Comparison of ENCODE assay signal across 8 mouse cellular contexts in genomic region chr7:3617242-3617995, GRCm38 (mm10). TPM values are rescaled to one million over a fixed set of nuclear protein-coding genes. Genes with fewer than 3 reads are reported as not detected.
DNase-seq lines count a peak whose midpoint lies in the region; ATAC-seq and TF ChIP-seq lines count a peak whose summit lies in the region.

Gene Ndufa3 (plus strand): TSS chr7:3617373.

- DNase-seq in brain, adult 2 months (ENCODE audit: low read depth, low spot score) = peak; percentile 98
- peak; percentile 96 for DNase-seq in heart, embryonic 10.5 days (ENCODE audit: low spot score)
- DNase-seq in liver = peak; percentile 91
- peak; percentile 83 to 89 for DNase-seq in spleen, postnatal 4 days (ENCODE audit: low spot score in 2 of 2)

- H3K36me3 ChIP-seq in C2C12 (ENCODE audit: control insufficient read depth, insufficient read depth) = peaks cover 5% of the 10 kb centered on the region
- H3K36me3 ChIP-seq in heart, embryonic 10.5 days = peaks cover 29% of the 10 kb centered on the region
- peaks cover 37% of the 10 kb centered on the region for H3K36me3 ChIP-seq in kidney, embryonic 15.5 days

- no peak for TF ChIP-seq CTCF in C2C12 (IDR thresholded peaks at IDR 0.05; ENCODE audit: control insufficient read depth, insufficient read depth, insufficient read length)

- H3K27ac ChIP-seq in heart, embryonic 10.5 days = peak within 1 kb of the TSS; percentile 94
- H3K27ac ChIP-seq in kidney, embryonic 15.5 days = peak within 1 kb of the TSS; percentile 82

- peak within 1 kb of the TSS; percentile 50 for H3K4me3 ChIP-seq in C2C12 (ENCODE audit: insufficient read depth, poor library complexity, severe bottlenecking)
- H3K4me3 ChIP-seq in heart, embryonic 10.5 days = peak within 1 kb of the TSS; percentile 87
- H3K4me3 ChIP-seq in kidney, embryonic 15.5 days (replicated peaks) = peak within 1 kb of the TSS; percentile 72

- H3K9me3 ChIP-seq in heart, embryonic 10.5 days = no peaks in the 10 kb centered on the region
- H3K9me3 ChIP-seq in kidney, embryonic 15.5 days (replicated peaks) = no peaks in the 10 kb centered on the region

- peak; percentile 98 for ATAC-seq in erythroblast, adult 5-6 weeks (replicated peaks; ENCODE audit: low FRiP score, poor library complexity, severe bottlenecking)
- ATAC-seq in kidney, embryonic 15.5 days (replicated peaks; ENCODE audit: low FRiP score) = peak; percentile 98
- peak; percentile 97 for ATAC-seq in monocyte, adult 5-6 weeks (replicated peaks; ENCODE audit: insufficient number of reproducible peaks, low FRiP score, low TSS enrichment, poor library complexity, severe bottlenecking)

- no peaks in the 10 kb centered on the region for H3K79me2 ChIP-seq in C2C12 (ENCODE audit: control insufficient read depth, insufficient read depth)

- WGBS in heart, embryonic 10.5 days = under 1% methylated on average over 32 of the region's 32 CpGs
- WGBS in kidney, embryonic 15.5 days = 1% methylated on average over 32 of the region's 32 CpGs

- peaks cover 6% of the 10 kb centered on the region for H3K27me3 ChIP-seq in C2C12 (ENCODE audit: control insufficient read depth, insufficient read depth, insufficient read length)
- H3K27me3 ChIP-seq in heart, embryonic 10.5 days (ENCODE audit: insufficient read depth, poor library complexity, severe bottlenecking) = no peaks in the 10 kb centered on the region
- H3K27me3 ChIP-seq in kidney, embryonic 15.5 days = no peaks in the 10 kb centered on the region

- H3K4me1 ChIP-seq in heart, embryonic 10.5 days = peaks cover 6% of the 10 kb centered on the region; the same call in 1 of the 2 replicates
- H3K4me1 ChIP-seq in kidney, embryonic 15.5 days = peaks cover 9% of the 10 kb centered on the region

- H3K4me2 ChIP-seq in kidney, embryonic 15.5 days = peak within 1 kb of the TSS; percentile 68

- peak within 1 kb of the TSS; percentile 79 for H3K9ac ChIP-seq in kidney, embryonic 15.5 days

- H3ac ChIP-seq in C2C12 (ENCODE audit: control insufficient read depth, insufficient read length, low read depth) = peak within 1 kb of the TSS; percentile 78

- peaks cover 2% of the 10 kb centered on the region for H3K79me3 ChIP-seq in C2C12 (ENCODE audit: low read depth)

TF ChIP-seq in C2C12, 6 proteins besides CTCF, POLR2A, EP300 and RAD21:
- no peak for TF ChIP-seq USF1 (IDR thresholded peaks at IDR 0.05; ENCODE audit: low read depth)
- no peak for TF ChIP-seq MYOG (IDR thresholded peaks at IDR 0.05; ENCODE audit: control insufficient read depth, extremely low read depth, insufficient read length)
- TF ChIP-seq MAX (IDR thresholded peaks at IDR 0.05) = no peak
- TF ChIP-seq MYOD1 (IDR thresholded peaks at IDR 0.05; ENCODE audit: control insufficient read depth, insufficient read length, low read depth) = no peak
- TF ChIP-seq FOSL1 (IDR thresholded peaks at IDR 0.05; ENCODE audit: insufficient read depth, low read length, poor library complexity, severe bottlenecking) = no peak
- no peak for TF ChIP-seq CEBPB (IDR thresholded peaks at IDR 0.05; ENCODE audit: low read depth)

RNA-seq across cellular contexts. Expression of gene Ndufa3, which starts in this region (rescaled TPM):
- polyA plus RNA-seq in C2C12 (2012; fragmentation: generic; extraction: Trizol) = 386 TPM
- total RNA-seq in erythroblast, adult 5-6 weeks (2015; ENCODE audit: low replicate concordance) = 136 and 146 TPM in 2 replicates
- 46.0 and 54.0 TPM in 2 replicates for total RNA-seq in erythroblast, adult 5-6 weeks (2017; ENCODE audit: low replicate concordance)
- 486 and 602 TPM in 2 replicates for polyA plus RNA-seq in heart, embryonic 10.5 days (2016; fragmentation: Nextera tagmentation; extraction: Ambion mirVana)
- 500 and 505 TPM in 2 replicates for polyA plus RNA-seq in kidney, embryonic 15.5 days (2015; fragmentation: Nextera tagmentation; extraction: Ambion mirVana)
- 163 to 226 TPM (median 220 TPM) in 3 replicates for total RNA-seq in monocyte, adult 5-6 weeks (2017)

Comparison
In these comparisons a context has a peak if more than half of its experiments do, and no peak if none do; other contexts are left out.
1. Peak in every context shown above with its lines: DNase-seq, ATAC-seq, H3K4me3 ChIP-seq and H3K27ac ChIP-seq.